In the genomic region with DNA sequence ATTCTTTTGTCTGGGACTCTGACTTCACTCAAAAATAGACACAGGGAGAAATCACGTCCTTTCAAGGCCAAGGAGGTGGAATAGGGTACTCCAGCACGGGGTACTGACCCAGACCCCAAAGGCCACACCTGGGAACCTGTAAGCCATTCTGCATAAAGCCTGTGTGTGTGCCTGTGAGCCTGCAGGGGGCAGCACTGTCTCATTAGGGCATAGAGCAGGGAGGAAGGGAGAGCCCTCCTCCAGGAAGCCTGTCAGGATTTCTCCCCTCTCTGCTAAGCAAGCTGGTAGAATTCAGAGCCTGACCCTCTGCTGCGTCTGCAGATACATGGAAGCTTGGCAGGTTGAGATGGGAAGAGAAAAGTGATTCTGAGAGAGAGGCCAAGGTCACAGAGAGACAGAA, we compare ENCODE assay signal across 9 mouse cellular contexts. TPM values are rescaled to one million over a fixed set of nuclear protein-coding genes. Genes with fewer than 3 reads are reported as not detected.
A peak's percentile ranks its signal among the peaks of the same experiment; 100 is the strongest.
DNase-seq lines count a peak whose midpoint lies in the region; ATAC-seq and TF ChIP-seq lines count a peak whose summit lies in the region.
"Had no signal": no experiment of that assay in that cellular context is flagged by ENCODE, and none has a peak within 500 bp of the region (broad histone marks: within the 10 kb centered on the region; RNA-seq: fewer than 3 reads in every experiment).

No protein-coding gene starts in this region.

- no peak overlapping the region for H3K9ac ChIP-seq in hindbrain, embryonic 11.5 days (ENCODE audit: low read depth, low read length)
- H3K9ac ChIP-seq: heart, embryonic 15.5 days had no signal

- H3K36me3 ChIP-seq in hindbrain, embryonic 11.5 days (ENCODE audit: control insufficient read depth, insufficient read depth, low read length): no peaks in the 10 kb centered on the region

- no peaks in the 10 kb centered on the region for H3K27me3 ChIP-seq in hindbrain, embryonic 11.5 days (ENCODE audit: control insufficient read depth, insufficient read depth, low read length)
- H3K27me3 ChIP-seq: heart, embryonic 15.5 days had no signal

- TF ChIP-seq CTCF in left cerebral cortex, adult 2 months (IDR thresholded peaks at IDR 0.05): peak; percentile 57

- no peak for DNase-seq in left cerebral cortex, adult 2 months (ENCODE audit: extremely low spot score in 1 of 2, low spot score in 2 of 2)
- no peak for DNase-seq in left cerebral cortex, postnatal 36 days (ENCODE audit: low spot score in 2 of 2)
- peak; percentile 37 for DNase-seq in T-cell, adult 2 months (ENCODE audit: low spot score)
- peak; percentile 56 to 83 for DNase-seq in kidney, postnatal 36 days
- peak; percentile 69 for DNase-seq in testis, postnatal 10 days (ENCODE audit: low spot score)
- DNase-seq in hindbrain, embryonic 11.5 days (ENCODE audit: low spot score): no peak
- no peak for DNase-seq in gastrocnemius, adult 18-20 months (ENCODE audit: low spot score)
- no peak for DNase-seq in right cerebral cortex, adult 18-20 months

- H3K4me2 ChIP-seq in hindbrain, embryonic 11.5 days (replicated peaks; ENCODE audit: low read depth, low read length): no peak overlapping the region
- H3K4me2 ChIP-seq: heart, embryonic 15.5 days had no signal

- H3K9me3 ChIP-seq in hindbrain, embryonic 11.5 days (ENCODE audit: control insufficient read depth, low read length): no peaks in the 10 kb centered on the region
- H3K9me3 ChIP-seq: heart, embryonic 15.5 days had no signal

- no peak for ATAC-seq in hindbrain, embryonic 11.5 days (ENCODE audit: low FRiP score)

- 74% methylated on average over 3 of the region's 3 CpGs for WGBS in hindbrain, embryonic 11.5 days

- H3K27ac ChIP-seq in left cerebral cortex, adult 2 months: no peak overlapping the region
- no peak overlapping the region for H3K27ac ChIP-seq in hindbrain, embryonic 11.5 days (ENCODE audit: low read depth, low read length)
- H3K27ac ChIP-seq: heart, embryonic 15.5 days had no signal

- intact Hi-C loops in left cerebral cortex, adult 2 months (cut with DNase I): no loop called here
- intact Hi-C loops in left cerebral cortex, postnatal 36 days (cut with DNase I): no loop called here

- H3K4me3 ChIP-seq in left cerebral cortex, adult 2 months: no peak overlapping the region
- no peak overlapping the region for H3K4me3 ChIP-seq in hindbrain, embryonic 11.5 days (ENCODE audit: low read depth, low read length)
- H3K4me3 ChIP-seq: heart, embryonic 15.5 days had no signal

- H3K4me1 ChIP-seq in hindbrain, embryonic 11.5 days (replicated peaks; ENCODE audit: control insufficient read depth, insufficient read depth, low read length): no peaks in the 10 kb centered on the region

RNA-seq across cellular contexts. Expression of a gene that starts 11.7 kb away (rescaled TPM):
- total RNA-seq in left cerebral cortex, adult 2 months (2021): 1 to 10 TPM; 4.5 to 7.5 TPM
- total RNA-seq in left cerebral cortex, postnatal 36 days (2021): 1 to 10 TPM; 4.2 to 8.2 TPM
- 1.5 and 2.1 TPM in 2 replicates for polyA plus RNA-seq in hindbrain, embryonic 11.5 days (2014; fragmentation: Nextera tagmentation; extraction: Ambion mirVana)
- total RNA-seq in gastrocnemius, adult 18-20 months (2021): 1 to 10 TPM; 8.5 to 8.6 TPM

RNA-seq across cellular contexts. Expression of a gene that starts 19.2 kb away (rescaled TPM):
- total RNA-seq in left cerebral cortex, adult 2 months (2021): 10 to 100 TPM; 60.6 to 61.7 TPM
- total RNA-seq in left cerebral cortex, postnatal 36 days (2021): 10 to 100 TPM; 57.2 to 66.1 TPM
- 20.5 and 22.1 TPM in 2 replicates for polyA plus RNA-seq in hindbrain, embryonic 11.5 days (2014; fragmentation: Nextera tagmentation; extraction: Ambion mirVana)
- total RNA-seq in gastrocnemius, adult 18-20 months (2021): 10 to 100 TPM; 46.9 to 52.2 TPM

RNA-seq across cellular contexts. Expression of a gene that starts 46.3 kb away (rescaled TPM):
- total RNA-seq in left cerebral cortex, adult 2 months (2021): under 1 TPM in 1 of 2 experiments, not detected in 1; 0.61 TPM
- not detected for total RNA-seq in left cerebral cortex, postnatal 36 days (2021)
- polyA plus RNA-seq in hindbrain, embryonic 11.5 days (2014; fragmentation: Nextera tagmentation; extraction: Ambion mirVana): not detected in 2 replicates
- total RNA-seq in gastrocnemius, adult 18-20 months (2021): under 1 TPM in 1 of 2 experiments, not detected in 1; 0.69 TPM
- polyA plus RNA-seq: heart, embryonic 15.5 days had no signal

RNA-seq across cellular contexts. Expression of a gene that starts 50.0 kb away (rescaled TPM):
- total RNA-seq in left cerebral cortex, adult 2 months (2021): 1 to 10 TPM; 5.3 to 7.4 TPM
- total RNA-seq in left cerebral cortex, postnatal 36 days (2021): 1 to 10 TPM; 5.5 to 5.7 TPM
- polyA plus RNA-seq in hindbrain, embryonic 11.5 days (2014; fragmentation: Nextera tagmentation; extraction: Ambion mirVana): 5.8 and 6.7 TPM in 2 replicates
- under 1 TPM in 1 of 2 experiments, not detected in 1; 0.41 TPM for total RNA-seq in gastrocnemius, adult 18-20 months (2021)

Comparison
In these comparisons a context has a peak if more than half of its experiments do, and no peak if none do; other contexts are left out.
1. DNase-seq: peak in T-cell, adult 2 months (single experiment), kidney, postnatal 36 days (2 of 2) and testis, postnatal 10 days (single experiment); none in left cerebral cortex, adult 2 months (0 of 2), left cerebral cortex, postnatal 36 days (0 of 2), hindbrain, embryonic 11.5 days (single experiment), gastrocnemius, adult 18-20 months (single experiment) and right cerebral cortex, adult 18-20 months (single experiment).